Mouse (Mus musculus) hindbrain, postnatal 0 days (tissue): ENCODE results near the gene Ctdspl. TPM values are rescaled to one million over a fixed set of nuclear protein-coding genes. Genes with fewer than 3 reads are reported as not detected.

Source experiments
- ATAC-seq: fragments of 200-750 bp; cut with Nextera tagmentation; 2 replicates; pipeline ENCODE4 v1.8.0; 2017; ENCODE audit warnings: mild to moderate bottlenecking, moderate TSS enrichment, moderate library complexity
- DNase-seq: peaks from one replicate; pipeline ENCODE4 v3.0.0-alpha.2; 2015; ENCODE audit warnings: low spot score
- H3K27ac ChIP-seq: fragments of 300-500 bp; sonication (generic); 2 replicates; pipeline ENCODE4 v1.5.1; 2014; ENCODE audit warnings: mild to moderate bottlenecking
- H3K27me3 ChIP-seq: fragments of 300-500 bp; sonication (generic); 2 replicates; pipeline ENCODE4 v1.6.1; 2014; ENCODE audit warnings: low read length, mixed read lengths; ENCODE audit not compliant: insufficient read depth
- H3K36me3 ChIP-seq: fragments of 300-500 bp; sonication (generic); 2 replicates; pipeline ENCODE4 v1.6.1; 2014; ENCODE audit warnings: low read length, mixed read lengths; ENCODE audit not compliant: insufficient read depth
- H3K4me1 ChIP-seq: fragments of 300-500 bp; sonication (generic); 2 replicates; pipeline ENCODE4 v1.6.1; 2014; ENCODE audit warnings: antibody characterized with exemption, low read length, mixed read lengths; ENCODE audit not compliant: insufficient read depth
- H3K4me2 ChIP-seq: fragments of 300-500 bp; sonication (generic); 2 replicates; pipeline ENCODE4 v1.6.1; 2014; ENCODE audit warnings: low read depth, mild to moderate bottlenecking, low read length, moderate library complexity, mixed read lengths
- H3K4me3 ChIP-seq: fragments of 300-500 bp; sonication (generic); 2 replicates; pipeline ENCODE4 v1.5.1; 2014; ENCODE audit warnings: low read length
- H3K9ac ChIP-seq: fragments of 300-500 bp; sonication (generic); replicated peaks from 2 replicates; pipeline ENCODE4 v1.6.1; 2014; ENCODE audit warnings: mild to moderate bottlenecking, low read length, moderate library complexity, mixed read lengths
- H3K9me3 ChIP-seq: fragments of 300-500 bp; sonication (generic); 2 replicates; pipeline ENCODE4 v1.6.1; 2016; ENCODE audit warnings: low read length, mixed read lengths
- CTCF ChIP-seq: IDR thresholded peaks from 2 replicates; pipeline ENCODE4 v1.5.1; 2016; ENCODE audit warnings: antibody characterized with exemption, control low read depth, low read depth
- WGBS: fragments of 180-500 bp; shearing (Covaris S2); extraction: QIAGEN DNeasy Blood & Tissue Kit; methylation state at CpG from one replicate; pipeline ENCODE4 v1.1.7; 2014; 5-methylcytosine and 5-hydroxymethylcytosine counted together
- microRNA-seq, 2 experiments: library from miRNA; unstranded; fragments of <30 nt; microRNA quantifications; one replicate each; pipeline ENCODE4; 2016
- polyA plus RNA-seq: library from polyadenylated mRNA; unstranded; fragments of >200 nt; fragmentation: Nextera tagmentation; extraction: Ambion mirVana; gene quantifications from 2 replicates; pipeline ENCODE4 v1.2.1, GENCODE M21; 2015
- total RNA-seq: library from RNA; depleted of rRNA; stranded (reverse); fragments of >200 nt; gene quantifications from 2 replicates; pipeline ENCODE4 v1.2.3, GENCODE M21; 2014; rRNA removed

The Ctdspl gene
- total and polyA plus RNA-seq, 2 experiments from 2014 or later, result 5.5 to 8.4 TPM

GRCm38 (mm10) chr9:119092473-119093418, 166.5 kb downstream of the Ctdspl start:
- Histone ChIP-seq H3K27me3 (no peaks in the 10 kb centered on the region), H3K4me3 (peak overlapping the region; percentile 57), H3K4me2 (peak overlapping the region; percentile 92), H3K9ac (peak overlapping the region; percentile 60), H3K9me3 (no peaks in the 10 kb centered on the region), H3K36me3 (no peaks in the 10 kb centered on the region), H3K4me1 (peaks cover 19% of the 10 kb centered on the region), H3K27ac (peak overlapping the region; percentile 74)
- DNase-seq (peak; percentile 34), ATAC-seq (no peak)
- no peak for TF ChIP-seq CTCF
- 3% methylated on average over 45 of the region's 45 CpGs for WGBS

Small RNA genes within 50 kb of the gene (microRNA-seq; reads per million reads assigned to microRNA genes)
- 11.5 to 13.2 reads per million in 2 experiments for gene Mir26a-1

Other genes with a start within 250 kb of the Ctdspl start
- gene Vill, start 126.3 kb downstream of the Ctdspl start, total RNA-seq, result 4.5 and 5.9 TPM in 2 replicates
- gene Vill, start 126.3 kb downstream of the Ctdspl start, polyA plus RNA-seq, result 3.3 TPM in 2 replicates
- 15.1 and 17.0 TPM in 2 replicates for gene Plcd1, start 167.0 kb downstream of the Ctdspl start, total RNA-seq
- gene Plcd1, start 167.0 kb downstream of the Ctdspl start, polyA plus RNA-seq, result 14.2 and 18.1 TPM in 2 replicates
- gene Dlec1, start 176.0 kb downstream of the Ctdspl start, total RNA-seq, result 0.93 and 1.1 TPM in 2 replicates
- 0.95 and 1.4 TPM in 2 replicates for gene Dlec1, start 176.0 kb downstream of the Ctdspl start, polyA plus RNA-seq
- 3.8 and 4.0 TPM in 2 replicates for gene Acaa1b, start 230.6 kb downstream of the Ctdspl start, total RNA-seq
- 3.9 and 4.0 TPM in 2 replicates for gene Acaa1b, start 230.6 kb downstream of the Ctdspl start, polyA plus RNA-seq
- gene Gm47289, start 232.7 kb downstream of the Ctdspl start, total RNA-seq, result not detected in 2 replicates
- not detected in 2 replicates for gene Gm47289, start 232.7 kb downstream of the Ctdspl start, polyA plus RNA-seq